Mouse (Mus musculus) lung, postnatal 36 days (tissue): ENCODE data around the gene Gm42688.

Experiments
- DNase-seq: peaks from one replicate; pipeline ENCODE4 v3.0.0; 2022; ENCODE audit warnings: mixed read lengths

Gene Gm42688

DNA sequence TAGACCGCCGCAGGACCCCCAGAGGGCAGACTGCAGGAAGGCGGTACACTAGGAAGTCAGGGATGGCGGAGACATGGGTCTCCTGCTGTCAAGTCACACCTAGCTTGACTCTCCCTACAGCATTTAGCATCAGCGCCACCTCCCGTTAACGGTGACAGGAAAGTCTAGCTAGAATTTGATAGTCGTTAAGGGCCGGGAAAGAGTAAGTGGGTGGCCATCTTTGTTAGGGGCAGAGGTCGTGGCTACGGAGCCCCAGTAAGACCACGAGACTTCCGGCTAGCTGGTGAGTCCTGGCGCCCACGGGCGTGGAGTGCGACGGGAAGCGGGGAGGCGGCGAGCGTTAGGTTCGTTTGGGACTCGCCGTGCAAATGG is at the start of gene Gm42688, which contains the start of gene Ccdc142:
Gene Gm42688, plus strand, starts transcription at position 302 of the 372 bp plus-strand sequence.
Gene Ccdc142, plus strand, starts transcription at position 286 of the 372 bp plus-strand sequence.
- peak; percentile 97 for DNase-seq

DNA sequence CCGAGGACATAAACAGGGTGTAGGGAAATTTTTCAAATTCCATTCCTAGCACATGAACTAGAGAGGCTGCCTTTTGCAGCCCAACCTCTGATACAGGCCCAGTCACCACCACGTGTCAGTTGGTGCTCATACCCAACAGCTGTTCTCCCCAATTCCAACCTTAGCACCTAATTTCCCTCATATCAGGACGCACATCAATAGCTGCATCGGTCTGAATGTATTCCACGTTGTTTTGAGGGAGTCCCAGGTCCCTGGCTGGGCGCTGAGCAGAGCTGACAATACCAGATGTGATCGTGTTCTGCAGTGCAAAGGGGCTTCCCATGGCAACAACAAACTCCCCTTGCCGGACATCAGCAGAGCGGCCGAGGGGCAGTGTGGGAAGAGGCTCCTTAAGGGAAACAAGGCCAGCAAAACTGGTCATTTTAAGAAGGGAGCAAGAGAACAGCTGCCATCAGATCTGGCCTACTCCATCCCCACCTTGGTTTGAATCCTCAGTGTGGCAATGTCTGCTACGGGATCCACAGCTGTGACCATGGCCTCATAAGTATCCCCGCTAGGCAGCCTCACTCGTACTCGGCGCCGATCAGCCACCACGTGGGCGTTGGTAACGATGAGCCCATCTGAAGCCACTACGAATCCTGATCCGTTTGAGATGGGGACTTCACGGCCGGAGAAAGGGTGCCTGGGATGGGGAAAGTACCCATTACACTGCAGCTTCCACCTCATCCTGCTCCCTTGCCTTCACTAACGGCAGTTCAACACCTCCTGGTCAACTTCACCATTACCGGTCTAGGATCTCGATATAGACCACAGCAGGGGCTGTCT is 48.1 kb upstream of the Gm42688 start:
- peak; percentile 41 for DNase-seq

DNA sequence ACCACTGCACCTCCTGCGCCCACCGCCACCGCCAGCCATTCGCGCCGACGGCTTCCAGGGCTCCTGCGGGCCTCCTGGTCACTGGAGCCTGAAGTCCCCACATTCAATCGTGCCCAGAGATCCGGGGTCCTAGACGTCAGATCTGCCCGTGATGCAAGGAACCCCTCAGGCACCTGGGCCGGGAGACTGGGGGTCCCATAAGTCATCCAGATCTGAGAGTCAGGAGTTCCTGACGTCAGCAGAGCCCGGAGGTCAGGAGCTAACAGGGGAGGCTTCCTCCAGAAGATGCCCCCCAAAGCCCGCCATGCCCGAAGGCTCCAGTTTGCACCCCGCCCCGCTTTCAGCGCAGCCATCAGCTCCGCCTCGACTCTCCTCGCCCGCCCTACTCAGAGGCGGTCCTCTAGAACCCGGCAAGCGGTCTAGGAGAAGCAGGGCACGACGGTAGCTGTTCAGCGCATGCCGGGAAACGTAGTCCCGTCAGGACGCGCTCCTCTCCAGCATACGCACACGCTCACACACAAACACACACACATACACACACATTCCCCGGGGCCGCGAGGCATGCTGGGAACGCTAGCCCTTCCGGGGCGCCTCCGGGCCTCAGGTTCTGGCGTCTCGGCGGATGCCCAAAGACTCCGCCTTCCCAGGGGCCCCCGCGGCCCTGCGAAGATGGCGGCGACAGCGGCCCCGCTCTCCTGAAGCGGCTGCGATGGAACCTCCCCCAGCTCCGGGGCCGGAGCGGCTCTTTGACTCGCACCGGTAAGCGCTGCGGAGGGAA is 47.2 kb upstream of the Gm42688 start, which contains the start of gene Aup1:
Gene Aup1, plus strand, starts transcription at position 448 of the 778 bp plus-strand sequence.
- peak; percentile 98 for DNase-seq

DNA sequence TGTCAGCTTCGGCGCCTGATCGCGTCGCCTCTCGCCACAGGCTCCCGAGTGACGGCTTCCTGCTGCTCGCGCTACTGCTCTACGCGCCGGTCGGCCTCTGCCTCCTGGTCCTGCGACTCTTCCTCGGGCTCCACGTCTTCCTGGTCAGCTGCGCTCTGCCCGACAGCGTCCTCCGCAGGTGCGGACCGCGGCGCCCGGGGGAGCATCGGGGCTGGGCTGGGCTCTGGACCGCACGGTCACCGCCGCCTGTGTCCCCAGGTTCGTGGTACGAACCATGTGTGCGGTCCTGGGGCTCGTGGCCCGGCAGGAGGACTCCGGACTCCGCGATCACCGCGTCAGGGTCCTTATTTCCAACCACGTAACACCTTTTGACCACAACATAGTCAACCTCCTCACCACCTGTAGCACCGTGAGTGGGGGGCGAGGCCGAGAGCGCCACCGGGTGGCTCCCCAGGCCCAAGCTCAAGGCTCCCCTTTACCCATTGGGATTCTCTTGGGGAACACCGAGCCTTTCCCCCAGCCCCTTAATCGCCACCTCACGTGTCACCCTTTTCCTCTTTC is 46.5 kb upstream of the Gm42688 start, which contains the start of gene Htra2:
Gene Htra2, minus strand, starts transcription at position 403 of the 561 bp plus-strand sequence.
- DNase-seq = peak; percentile 43

DNA sequence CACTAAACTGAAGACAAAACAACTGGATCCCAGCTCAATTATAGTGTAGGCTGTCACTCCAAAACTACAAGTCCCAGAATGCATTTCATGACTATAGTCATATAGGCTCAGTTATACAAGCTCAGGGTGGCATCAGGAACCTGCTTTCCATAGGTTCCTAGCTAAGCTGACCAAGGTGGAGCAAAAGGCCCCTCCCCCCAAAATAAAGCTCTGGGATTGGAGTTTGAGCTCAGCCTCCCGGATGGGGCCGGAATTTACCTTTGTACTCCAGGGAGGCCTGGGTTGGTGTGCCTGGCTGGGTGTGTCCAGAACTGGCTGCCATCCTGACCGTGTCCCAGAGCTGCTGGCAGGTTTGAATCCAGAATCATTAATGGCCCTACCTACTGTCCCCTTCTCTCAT is 43.6 kb upstream of the Gm42688 start, which contains the start of gene Dqx1:
Gene Dqx1, plus strand, starts transcription at position 55 of the 400 bp plus-strand sequence.
- DNase-seq = peak; percentile 54

DNA sequence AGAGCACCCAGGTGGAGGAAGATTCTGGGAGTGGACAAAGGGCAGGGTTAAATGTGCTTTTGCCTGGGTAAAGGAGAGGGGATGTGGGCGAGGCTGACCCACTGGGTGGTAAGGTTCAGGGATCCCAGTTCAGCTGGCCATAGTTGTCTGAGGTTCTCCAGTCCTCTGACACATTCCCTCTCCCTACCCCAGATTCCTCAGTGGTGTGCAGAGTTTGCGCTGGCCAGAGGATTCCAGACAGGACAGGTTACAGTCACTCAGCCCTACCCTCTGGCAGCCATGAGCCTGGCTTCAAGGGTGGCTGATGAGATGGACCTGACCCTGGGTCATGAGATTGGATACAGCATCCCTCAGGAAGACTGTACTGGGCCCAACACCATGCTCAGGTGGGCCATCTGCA is 42.7 kb upstream of the Gm42688 start:
- DNase-seq = no peak

DNA sequence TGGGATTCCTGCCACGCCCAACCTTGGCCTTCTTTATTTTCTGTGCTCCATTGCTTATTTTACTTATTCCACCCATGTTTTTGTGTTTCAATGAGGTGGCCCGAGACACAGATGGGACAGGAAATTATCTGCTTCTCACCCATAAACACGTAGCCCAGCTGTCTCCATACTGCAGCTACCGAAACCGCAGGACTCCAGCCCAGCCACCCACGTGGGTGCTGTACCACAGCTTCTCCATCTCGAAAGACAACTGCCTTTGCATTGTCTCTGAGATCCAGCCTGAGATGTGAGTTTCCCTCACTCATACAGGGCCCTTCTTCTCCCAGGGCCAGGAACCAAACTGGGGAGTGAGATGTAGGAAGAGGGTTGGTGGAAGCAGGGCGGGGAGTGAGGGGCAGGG is 35.4 kb upstream of the Gm42688 start:
- DNase-seq = no peak

DNA sequence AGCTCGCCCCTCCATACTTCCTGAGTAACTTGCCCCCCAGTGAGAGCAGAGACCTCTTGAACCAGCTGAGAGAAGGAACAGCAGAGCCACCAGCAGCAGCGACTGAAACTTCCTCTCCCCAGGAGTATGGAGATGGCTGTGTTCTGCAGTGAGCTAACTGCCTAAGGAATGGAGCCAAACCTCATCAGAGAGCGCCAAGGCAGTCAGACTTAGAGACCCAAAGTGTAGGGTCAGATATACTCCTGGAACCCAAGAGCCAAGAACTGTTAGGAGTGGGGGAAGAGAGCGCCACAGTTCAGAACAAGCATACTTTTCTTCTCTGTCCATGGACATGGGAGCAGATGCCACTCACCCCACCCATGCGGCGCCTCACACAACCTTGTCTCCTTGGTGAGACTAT is 35.0 kb upstream of the Gm42688 start:
- DNase-seq = no peak

DNA sequence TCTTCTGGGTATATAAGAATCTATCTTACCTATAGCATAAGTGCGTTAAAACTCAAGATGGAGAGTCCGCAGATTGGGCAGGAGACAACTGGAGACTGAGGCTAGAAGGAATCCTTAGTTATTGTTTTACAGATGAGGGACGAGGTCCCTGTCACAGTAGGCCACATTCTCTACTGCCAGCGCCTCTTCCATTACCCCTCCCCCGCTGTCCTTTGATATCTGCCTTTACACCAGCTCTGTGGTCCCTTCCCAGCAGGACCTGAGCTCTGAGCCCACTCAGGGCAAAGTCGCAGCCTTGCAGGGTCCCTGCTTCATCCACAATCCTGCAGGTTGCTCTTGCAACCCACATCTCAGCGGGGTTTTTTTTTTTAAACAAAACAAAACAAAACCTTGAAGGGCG is 33.2 kb upstream of the Gm42688 start:
- DNase-seq = no peak

DNA sequence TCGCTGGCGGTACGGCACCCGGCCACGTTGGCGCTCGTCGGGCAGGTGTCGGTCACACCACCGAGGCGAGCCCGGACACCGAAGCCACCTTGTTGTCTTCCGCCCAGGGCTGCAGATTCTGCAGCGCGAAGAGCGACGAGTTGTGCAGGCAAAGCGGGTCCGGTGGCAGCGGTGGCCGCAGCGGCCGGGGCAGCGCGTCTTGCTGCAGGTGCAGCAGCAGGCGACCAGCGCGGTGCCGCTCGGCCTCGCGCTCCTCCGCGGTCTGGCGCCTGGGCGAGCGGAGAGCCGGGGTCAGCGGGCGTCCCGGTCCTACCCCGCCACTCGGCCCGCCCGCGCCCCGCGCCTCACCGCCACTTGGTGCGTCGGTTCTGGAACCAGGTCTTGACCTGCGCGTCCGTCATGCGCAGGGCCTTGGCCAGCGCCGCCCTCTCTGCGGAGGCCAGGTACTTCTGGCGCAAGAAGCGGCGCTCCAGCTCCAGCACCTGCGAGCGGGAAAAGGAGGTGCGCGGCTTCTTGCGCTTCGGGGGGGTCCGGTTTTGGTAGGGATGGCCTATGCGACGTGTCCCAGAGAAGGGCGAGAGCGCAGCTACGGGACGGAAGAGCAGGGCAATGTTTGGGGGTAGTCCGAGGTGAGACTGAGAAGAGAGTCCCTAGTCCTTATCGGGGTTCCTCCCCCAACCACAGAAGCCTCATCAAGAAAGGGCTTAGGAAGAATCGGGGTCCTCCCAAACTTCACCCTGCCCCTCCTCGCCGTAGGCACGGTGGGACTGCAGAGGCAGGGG is 32.5 kb upstream of the Gm42688 start:
- no peak for DNase-seq

DNA sequence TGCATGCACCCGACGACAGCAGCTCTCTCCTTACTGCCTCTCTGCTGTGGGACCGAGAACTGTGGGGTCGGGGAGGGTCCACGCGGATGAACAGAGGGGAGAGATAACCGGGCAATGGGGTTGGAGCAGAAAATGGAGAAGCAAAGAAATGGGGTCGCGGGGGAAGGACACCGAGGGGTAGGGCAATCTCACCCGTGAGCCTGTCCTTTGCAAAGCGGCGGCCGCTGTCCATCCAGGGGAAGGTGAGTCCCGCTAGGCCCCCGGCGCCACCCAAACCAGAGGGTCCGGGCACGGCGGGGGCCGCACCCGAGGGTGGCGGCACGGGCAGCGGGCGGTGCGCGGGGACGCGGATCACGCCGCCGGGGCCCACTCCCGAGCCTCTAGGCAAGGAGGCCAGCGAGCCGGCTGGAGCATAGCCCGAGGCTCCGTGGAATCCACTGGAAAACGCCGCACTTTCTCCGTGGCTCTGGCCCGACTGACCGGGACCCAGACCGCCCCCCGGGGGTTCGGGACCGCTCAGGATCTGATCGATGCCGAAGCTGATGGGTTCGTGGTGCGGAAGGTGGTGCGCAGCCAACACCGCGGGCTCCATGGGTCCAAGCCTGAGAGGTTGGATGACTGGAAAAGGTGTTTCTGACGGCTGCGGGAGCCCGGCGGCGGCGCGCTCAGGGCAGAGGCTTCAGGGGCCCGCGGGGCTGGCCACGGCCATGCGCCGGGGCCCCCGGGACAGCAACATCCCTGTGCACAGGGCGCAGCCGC is 31.8 kb upstream of the Gm42688 start:
- no peak for DNase-seq

DNA sequence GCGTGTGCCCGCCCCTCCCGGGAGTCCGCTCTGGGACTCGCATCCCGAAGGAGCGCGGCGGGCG is 31.3 kb upstream of the Gm42688 start, which contains the start of gene Tlx2:
Gene Tlx2, minus strand, starts transcription at position 47 of the 64 bp plus-strand sequence.
- DNase-seq = no peak

DNA sequence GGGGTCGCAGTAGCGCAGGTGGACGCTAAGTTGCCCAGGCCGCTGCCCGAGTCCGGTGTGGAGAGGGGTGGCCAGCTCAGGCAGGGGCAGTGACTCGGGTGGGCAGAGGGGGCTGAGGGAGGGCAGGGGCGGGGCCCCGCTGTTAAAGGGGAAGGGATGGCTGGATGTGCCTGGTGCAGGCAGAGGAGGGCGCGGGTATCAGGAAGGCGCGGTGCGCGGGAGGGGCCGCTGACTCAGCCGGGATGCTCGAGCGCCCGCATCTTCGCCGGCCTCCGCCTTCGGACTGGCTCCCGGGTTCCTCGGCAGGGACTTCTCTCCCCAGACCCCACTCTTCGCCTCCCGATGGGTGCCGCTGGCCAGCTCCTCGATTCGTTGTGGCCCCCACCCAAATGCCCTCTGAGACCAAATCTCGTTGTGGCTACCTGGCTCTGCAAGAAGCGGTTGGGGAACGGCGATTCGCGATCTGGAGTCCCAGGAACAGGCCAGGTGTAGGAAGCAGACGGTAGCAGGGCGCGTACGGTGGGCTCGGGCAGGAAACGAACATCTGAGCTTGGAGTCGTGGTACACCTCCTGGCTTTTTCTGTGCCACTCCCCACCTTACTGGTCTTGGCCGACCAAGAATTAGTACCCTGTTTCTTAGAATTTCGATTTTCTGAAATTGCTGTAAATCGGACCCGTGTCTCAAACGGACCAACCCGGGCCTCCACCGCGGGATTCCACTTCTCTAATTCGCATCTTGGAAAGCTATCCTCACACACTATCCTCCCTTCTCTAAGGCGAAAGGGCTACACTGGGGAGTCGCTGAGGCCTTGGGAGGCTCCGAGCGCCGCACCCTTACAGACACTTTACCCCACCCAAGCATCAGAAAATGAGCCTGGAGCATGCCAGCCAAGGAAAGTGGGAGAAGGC is 30.9 kb upstream of the Gm42688 start:
- no peak for DNase-seq

DNA sequence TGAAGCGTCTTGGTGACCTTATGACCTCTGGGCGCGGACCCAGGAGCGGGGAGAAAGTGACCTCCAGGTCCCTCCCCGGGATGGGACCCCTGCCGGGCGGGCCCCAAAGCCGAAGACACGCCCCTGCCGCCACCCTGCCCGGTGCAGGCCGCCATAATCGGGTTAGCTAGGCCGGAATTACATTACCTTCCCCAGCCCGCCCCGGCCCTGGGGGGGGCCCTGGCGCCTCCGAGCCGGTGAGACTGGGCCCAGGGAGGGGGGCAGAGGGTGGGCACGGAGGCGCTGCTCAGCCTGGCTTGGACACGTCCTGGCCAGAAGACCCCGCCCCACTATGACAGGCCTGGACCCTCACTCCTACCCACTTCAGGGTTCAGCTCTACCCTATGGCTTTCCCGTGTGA is 30.2 kb upstream of the Gm42688 start:
- DNase-seq = no peak

DNA sequence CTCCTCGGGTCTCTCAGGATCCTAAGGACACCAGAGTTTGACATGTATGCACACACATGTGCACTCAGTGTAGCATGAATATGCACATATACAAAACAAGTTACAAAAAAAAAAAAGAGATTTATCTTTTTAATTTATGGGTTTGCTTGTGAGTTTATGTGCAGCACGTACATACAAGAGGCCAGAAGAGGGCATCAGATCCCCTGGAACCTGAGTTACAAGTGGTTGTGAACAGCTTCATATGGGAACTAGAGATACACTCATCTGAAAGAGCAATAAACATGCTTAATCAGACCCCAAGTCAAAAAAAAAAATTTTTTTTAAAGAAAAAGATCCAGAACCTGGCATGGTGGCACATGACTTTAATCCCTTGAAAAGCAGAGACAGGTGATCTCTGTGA is 26.4 kb upstream of the Gm42688 start:
- DNase-seq = peak; percentile 38

DNA sequence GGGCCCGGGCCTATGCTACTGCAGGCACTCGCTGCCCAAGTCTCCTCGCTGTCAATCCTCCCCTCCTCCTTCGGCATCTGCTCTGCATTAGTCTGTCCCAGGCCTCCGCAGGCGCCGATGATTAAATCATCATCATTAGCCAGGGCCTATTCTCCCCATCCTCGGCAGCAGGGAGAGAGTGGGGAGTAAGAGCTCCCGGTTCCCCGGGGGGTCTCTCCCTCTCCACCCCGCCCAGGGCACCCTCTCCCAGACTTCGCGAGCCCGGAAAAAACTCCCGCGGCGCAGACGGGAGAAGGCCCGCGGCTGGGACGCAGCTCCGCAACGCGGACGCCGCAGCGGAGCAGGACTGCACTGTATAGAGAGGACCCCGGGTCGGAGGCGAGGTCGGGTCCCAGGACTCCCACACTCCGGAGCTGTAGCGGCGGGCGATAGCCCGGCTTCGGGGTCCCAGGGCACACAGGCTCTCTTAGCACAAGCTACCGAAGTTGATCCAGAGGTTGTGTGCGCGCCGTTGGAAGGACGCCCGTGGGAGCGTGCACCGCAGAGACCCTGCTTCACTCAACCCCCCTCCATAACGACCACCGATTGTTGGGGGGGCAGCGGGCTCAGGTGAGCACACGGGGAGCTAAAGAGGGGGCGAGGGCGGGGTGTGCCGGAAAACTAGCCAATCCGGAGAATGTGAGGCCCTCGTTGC is 23.6 kb upstream of the Gm42688 start, which contains the start of gene Pcgf1:
Gene Pcgf1, plus strand, starts transcription at position 240 of the 694 bp plus-strand sequence.
- DNase-seq = peak; percentile 27

DNA sequence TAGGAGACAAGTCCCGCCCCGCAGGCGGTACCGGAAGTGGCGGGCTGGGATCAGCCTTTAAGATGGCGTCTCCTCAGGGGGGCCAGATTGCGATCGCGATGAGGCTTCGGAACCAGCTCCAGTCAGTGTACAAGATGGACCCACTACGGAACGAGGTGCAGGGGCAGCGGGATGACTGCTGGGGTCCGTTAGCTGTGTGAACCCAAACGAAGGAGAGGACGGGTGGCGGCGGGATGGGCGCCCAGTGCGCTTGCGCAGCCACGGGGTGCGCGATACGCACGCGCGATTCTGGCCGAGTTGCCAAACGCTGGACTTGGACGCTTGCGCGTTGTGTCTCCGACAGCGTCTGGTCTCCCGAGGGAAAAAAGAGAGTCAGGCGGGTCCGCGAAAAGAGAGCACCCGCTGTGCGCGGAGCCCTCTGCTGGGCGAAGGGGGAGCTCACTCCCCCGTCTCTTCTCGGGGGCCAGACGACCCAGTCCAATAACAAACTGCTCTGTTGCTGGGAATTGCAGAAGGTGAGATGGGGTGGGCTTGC is 23.0 kb upstream of the Gm42688 start:
- peak; percentile 100 for DNase-seq

DNA sequence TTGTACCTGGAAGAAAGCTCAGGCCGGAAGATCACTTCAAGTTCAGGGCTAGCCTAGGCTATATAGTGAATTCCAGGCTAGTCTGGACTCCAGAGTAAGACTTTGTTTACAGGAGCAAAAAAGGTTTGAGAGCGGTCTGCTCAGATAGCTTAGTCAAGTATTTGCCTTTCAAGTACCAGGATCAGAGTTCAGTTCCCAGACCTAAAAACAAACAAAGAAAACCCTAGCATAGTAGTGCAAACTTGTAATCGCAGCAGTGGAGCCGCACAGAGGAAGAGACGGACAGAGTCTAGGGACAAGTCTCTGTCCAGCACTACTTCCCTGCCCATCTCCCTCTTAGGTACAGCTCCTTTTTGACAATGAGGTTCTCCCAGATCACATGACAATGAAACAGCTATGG is 21.2 kb upstream of the Gm42688 start:
- no peak for DNase-seq

DNA sequence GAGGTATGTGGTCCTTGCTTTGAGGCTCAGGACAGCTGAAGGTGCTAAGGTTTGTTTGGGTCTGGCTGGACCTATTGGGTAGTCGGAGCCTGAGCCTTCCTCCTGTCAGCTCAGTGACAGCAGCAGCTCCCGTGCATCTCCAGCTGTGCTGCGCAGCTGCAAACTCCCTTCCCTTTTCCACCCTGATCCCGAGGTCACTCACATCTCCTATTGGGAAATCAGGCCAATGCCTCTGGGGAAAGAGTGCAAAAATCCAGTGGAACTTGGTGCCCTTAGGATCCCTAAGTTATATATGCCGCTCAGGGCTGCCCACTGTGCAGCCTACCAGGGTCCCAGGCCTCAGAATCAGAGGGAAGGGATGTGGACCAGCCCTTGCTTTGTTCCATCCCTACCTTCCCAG is 17.9 kb upstream of the Gm42688 start:
- DNase-seq = no peak

DNA sequence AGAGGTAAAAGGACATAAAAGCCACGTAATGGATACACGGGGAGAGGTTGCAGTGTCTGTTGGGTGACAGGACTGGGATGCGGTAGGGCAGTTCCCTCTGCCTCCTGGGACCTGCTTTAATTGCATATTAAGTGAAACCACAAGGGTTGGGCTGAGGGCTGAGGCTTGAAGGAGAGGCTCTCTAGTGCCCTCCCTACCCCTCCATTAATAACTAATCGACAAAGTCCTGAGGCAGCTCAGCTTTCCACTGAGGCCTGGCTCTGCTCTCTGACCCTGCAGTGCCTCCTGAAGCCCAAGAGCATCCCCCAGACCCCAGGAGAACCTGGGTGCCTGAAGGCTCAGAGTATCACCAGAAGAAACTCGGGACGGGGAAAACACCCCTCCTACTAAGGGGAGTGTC is 16.9 kb upstream of the Gm42688 start:
- DNase-seq = no peak
